Mouse (Mus musculus): Measurements from ENCODE around the gene Lmo3. TPM values are rescaled to one million over a fixed set of nuclear protein-coding genes. Genes with fewer than 3 reads are reported as not detected.

Lmo3 gene
- total and polyA plus RNA-seq, 2 experiments from 2014 or later = 207 to 232 TPM

DNA sequence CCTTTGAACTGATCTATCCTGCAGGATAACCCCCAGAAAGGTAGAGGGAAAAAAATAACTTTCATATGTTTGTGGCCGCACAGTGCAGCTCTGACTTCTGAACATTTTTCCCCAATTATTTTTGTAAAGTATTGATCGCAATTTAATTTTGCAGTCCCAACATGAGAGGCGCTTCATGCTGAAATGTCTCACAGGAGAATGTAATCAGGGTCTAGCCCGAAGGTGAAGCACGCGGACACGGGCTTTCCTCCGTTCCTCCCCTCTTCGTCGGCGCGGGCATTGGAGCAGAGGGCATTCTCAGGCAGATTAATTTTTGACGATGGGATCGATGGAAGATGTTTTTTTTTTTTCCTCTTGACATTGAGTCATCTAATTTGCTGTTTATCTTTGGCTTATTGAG, 258.4 kb downstream of the Lmo3 start:
- Histone ChIP-seq H3K9ac (no peak overlapping the region), H3K4me3 (ENCODE audit: low read depth, low read length) (no peak overlapping the region), H3K4me2 (ENCODE audit: low read depth) (no peak overlapping the region), H3K4me1 (ENCODE audit: insufficient read depth) (no peaks in the 10 kb centered on the region), H3K9me3 (ENCODE audit: low read length) (no peaks in the 10 kb centered on the region), H3K27ac (ENCODE audit: low read depth, low read length) (no peak overlapping the region), H3K36me3 (ENCODE audit: insufficient read depth) (no peaks in the 10 kb centered on the region), H3K27me3 (ENCODE audit: insufficient read depth, low read length) (no peaks in the 10 kb centered on the region)
- ATAC-seq (no peak), DNase-seq (no peak)
- TF ChIP-seq CTCF (IDR thresholded peaks at IDR 0.05; ENCODE audit: low read depth) = no peak
- 96% methylated on average over 14 of the region's 14 CpGs for WGBS

DNA sequence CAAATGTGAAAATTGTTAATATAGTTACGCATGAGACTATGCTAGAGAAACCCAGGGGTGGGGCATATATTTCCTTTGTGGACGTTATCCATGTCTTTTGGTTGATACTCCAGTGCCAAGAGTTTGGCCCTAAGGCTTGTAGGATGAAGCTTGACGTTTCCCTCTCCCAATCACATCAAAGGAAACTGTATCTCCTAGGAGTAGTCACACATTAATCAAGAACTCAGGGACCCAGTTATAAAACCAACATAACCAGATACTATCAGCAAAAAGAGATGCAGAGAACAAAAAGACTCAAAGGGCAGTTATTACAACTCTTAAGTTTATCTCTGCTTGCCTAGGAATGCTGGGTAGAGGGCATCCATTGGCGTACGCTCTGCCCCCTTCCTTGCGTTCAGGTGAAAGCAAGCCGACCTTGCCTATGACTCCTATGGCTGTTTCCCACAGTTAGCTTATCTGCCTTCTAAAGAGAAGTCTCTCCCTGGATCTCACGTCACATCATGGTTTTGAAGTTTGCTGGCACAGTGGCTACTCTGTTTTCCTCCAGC, 261.5 kb downstream of the Lmo3 start:
- DNase-seq (no peak), ATAC-seq (no peak)
- H3K4me1 ChIP-seq (ENCODE audit: insufficient read depth) = no peaks in the 10 kb centered on the region
- H3K4me2 ChIP-seq (ENCODE audit: low read depth) = no peak overlapping the region
- TF ChIP-seq CTCF (IDR thresholded peaks at IDR 0.05; ENCODE audit: low read depth) = no peak
- no peak overlapping the region for H3K9ac ChIP-seq
- no peak overlapping the region for H3K27ac ChIP-seq (ENCODE audit: low read depth, low read length)
- no peaks in the 10 kb centered on the region for H3K27me3 ChIP-seq (ENCODE audit: insufficient read depth, low read length)
- WGBS = 93% methylated on average over 8 of the region's 8 CpGs
- H3K4me3 ChIP-seq (ENCODE audit: low read depth, low read length) = no peak overlapping the region
- H3K36me3 ChIP-seq (ENCODE audit: insufficient read depth) = no peaks in the 10 kb centered on the region
- no peaks in the 10 kb centered on the region for H3K9me3 ChIP-seq (ENCODE audit: low read length)

Other genes starting within 250 kb of the Lmo3 start
- 1.3 and 2.2 TPM in 2 replicates for gene Igbp1b, start 76.6 kb upstream of the Lmo3 start, total RNA-seq (2014; rRNA removed)
- 1.8 and 1.9 TPM in 2 replicates for gene Igbp1b, start 76.6 kb upstream of the Lmo3 start, polyA plus RNA-seq (2015; fragmentation: Nextera tagmentation; extraction: Ambion mirVana)

Data from forebrain, postnatal 0 days (tissue).